Mouse (Mus musculus): ENCODE results near the gene Snapc5. TPM values are rescaled to one million over a fixed set of nuclear protein-coding genes. Genes with fewer than 3 reads are reported as not detected.
A peak's percentile ranks its signal among the peaks of the same experiment; 100 is the strongest.
"Not testable (repeated sequence)": the region's sequence is repeated elsewhere in the genome, so short reads cannot be mapped to it uniquely, and the experiment has no call there.

Gene Snapc5
- polyA plus RNA-seq, 1 experiment = 18.0 TPM

GRCm38 (mm10) chr9:64198068-64198762, 19.1 kb downstream of the Snapc5 start:
- DNase-seq (ENCODE audit: low read depth, low spot score) = no peak
- WGBS = 86% methylated on average over 5 of the region's 5 CpGs

GRCm38 (mm10) chr9:64198763-64199418, 19.8 kb downstream of the Snapc5 start:
- DNase-seq (ENCODE audit: low read depth, low spot score) = not testable (repeated sequence)
- WGBS = 50% methylated on average over 7 of the region's 7 CpGs

- WGBS = 27% methylated on average over 2 of the region's 2 CpGs
- no peak for DNase-seq (ENCODE audit: low read depth, low spot score)
Measured at GRCm38 (mm10) chr9:64199897-64200296, 20.8 kb downstream of the Snapc5 start.

GRCm38 (mm10) chr9:64202331-64202730, 23.3 kb downstream of the Snapc5 start:
- DNase-seq (ENCODE audit: low read depth, low spot score) = no peak

- no peak for DNase-seq (ENCODE audit: low read depth, low spot score)
Measured at GRCm38 (mm10) chr9:64202866-64203265, 23.8 kb downstream of the Snapc5 start.

- 78% methylated on average over 3 of the region's 3 CpGs for WGBS
- no peak for DNase-seq (ENCODE audit: low read depth, low spot score)
Measured at GRCm38 (mm10) chr9:64207509-64208084, 28.5 kb downstream of the Snapc5 start.

- DNase-seq (ENCODE audit: low read depth, low spot score) = no peak
- 57% methylated on average over 17 of the region's 17 CpGs for WGBS
Measured at GRCm38 (mm10) chr9:64214452-64214851, 35.4 kb downstream of the Snapc5 start.

GRCm38 (mm10) chr9:64216090-64216489, 37.0 kb downstream of the Snapc5 start:
- 57% methylated on average over 4 of the region's 4 CpGs for WGBS

GRCm38 (mm10) chr9:64216641-64217040, 37.6 kb downstream of the Snapc5 start:
- DNase-seq (ENCODE audit: low read depth, low spot score) = no peak
- 66% methylated on average over 2 of the region's 2 CpGs for WGBS

More at GRCm38 (mm10) chr9:64216090-64216489, 37.0 kb downstream of the Snapc5 start:
- DNase-seq (ENCODE audit: low read depth, low spot score) = no peak

- no peak for DNase-seq (ENCODE audit: low read depth, low spot score)
Measured at GRCm38 (mm10) chr9:64217887-64218286, 38.8 kb downstream of the Snapc5 start.

- WGBS = 86% methylated on average over 1 of the region's 1 CpGs
- DNase-seq (ENCODE audit: low read depth, low spot score) = no peak
Measured at GRCm38 (mm10) chr9:64219305-64219704, 40.2 kb downstream of the Snapc5 start.

- 81% methylated on average over 10 of the region's 10 CpGs for WGBS
Measured at GRCm38 (mm10) chr9:64219772-64220420, 40.8 kb downstream of the Snapc5 start.

GRCm38 (mm10) chr9:64220603-64221002, 41.5 kb downstream of the Snapc5 start:
- DNase-seq (ENCODE audit: low read depth, low spot score) = no peak
- WGBS = 35% methylated on average over 1 of the region's 1 CpGs

More at GRCm38 (mm10) chr9:64219772-64220420, 40.8 kb downstream of the Snapc5 start:
- DNase-seq (ENCODE audit: low read depth, low spot score) = no peak

GRCm38 (mm10) chr9:64221480-64221879, 42.4 kb downstream of the Snapc5 start:
- WGBS = 69% methylated on average over 4 of the region's 4 CpGs
- DNase-seq (ENCODE audit: low read depth, low spot score) = no peak

- 74% methylated on average over 2 of the region's 2 CpGs for WGBS
- DNase-seq (ENCODE audit: low read depth, low spot score) = no peak
Measured at GRCm38 (mm10) chr9:64222098-64222497, 43.0 kb downstream of the Snapc5 start.

- DNase-seq (ENCODE audit: low read depth, low spot score) = peak; percentile 59
Measured at GRCm38 (mm10) chr9:64225805-64226204, 46.7 kb downstream of the Snapc5 start.

GRCm38 (mm10) chr9:64227736-64228135, 48.7 kb downstream of the Snapc5 start:
- WGBS = 37% methylated on average over 12 of the region's 12 CpGs
- DNase-seq (ENCODE audit: low read depth, low spot score) = no peak

- no peak for DNase-seq (ENCODE audit: low read depth, low spot score)
Measured at GRCm38 (mm10) chr9:64228972-64229371, 49.9 kb downstream of the Snapc5 start.

GRCm38 (mm10) chr9:64231171-64231570, 52.1 kb downstream of the Snapc5 start:
- no peak for DNase-seq (ENCODE audit: low read depth, low spot score)
- WGBS = 61% methylated on average over 5 of the region's 5 CpGs

- WGBS = 74% methylated on average over 3 of the region's 3 CpGs
- no peak for DNase-seq (ENCODE audit: low read depth, low spot score)
Measured at GRCm38 (mm10) chr9:64231674-64232073, 52.6 kb downstream of the Snapc5 start.

Data from large intestine, adult 2 months (tissue).